Mouse (Mus musculus) heart, embryonic 15.5 days (tissue): ENCODE results near the gene Galnt13. TPM values are rescaled to one million over a fixed set of nuclear protein-coding genes. Genes with fewer than 3 reads are reported as not detected.
"Not testable (repeated sequence)": the region's sequence is repeated elsewhere in the genome, so short reads cannot be mapped to it uniquely, and the experiment has no call there.

Experiments
- ATAC-seq: fragments of 200-750 bp; cut with Nextera tagmentation; replicated peaks from 2 replicates; pipeline ENCODE4 v1.8.0; 2017; ENCODE audit warnings: low read depth, moderate TSS enrichment; ENCODE audit not compliant: insufficient number of reproducible peaks, insufficient read depth, low FRiP score
- H3K27ac ChIP-seq: fragments of 300-500 bp; sonication (generic); 2 replicates; pipeline ENCODE4 v1.5.1; 2015; ENCODE audit warnings: mild to moderate bottlenecking, inconsistent platforms
- H3K27me3 ChIP-seq: fragments of 300-500 bp; sonication (generic); 2 replicates; pipeline ENCODE4 v1.6.1; 2015; ENCODE audit warnings: inconsistent platforms
- H3K36me3 ChIP-seq: fragments of 300-500 bp; sonication (generic); 2 replicates; pipeline ENCODE4 v1.6.1; 2015; ENCODE audit warnings: mild to moderate bottlenecking, inconsistent platforms
- H3K4me1 ChIP-seq: fragments of 300-500 bp; sonication (generic); replicated peaks from 2 replicates; pipeline ENCODE4 v1.6.1; 2015; ENCODE audit warnings: inconsistent platforms
- H3K4me2 ChIP-seq: fragments of 300-500 bp; sonication (generic); 2 replicates; pipeline ENCODE4 v1.6.1; 2015; ENCODE audit warnings: inconsistent platforms, mild to moderate bottlenecking, moderate library complexity
- H3K4me3 ChIP-seq: fragments of 300-500 bp; sonication (generic); 2 replicates; pipeline ENCODE4 v1.5.1; 2015; ENCODE audit warnings: mild to moderate bottlenecking, inconsistent platforms
- H3K9ac ChIP-seq: fragments of 300-500 bp; sonication (generic); 2 replicates; pipeline ENCODE4 v1.6.1; 2015; ENCODE audit warnings: mild to moderate bottlenecking, inconsistent platforms
- H3K9me3 ChIP-seq: fragments of 300-500 bp; sonication (generic); replicated peaks from 2 replicates; pipeline ENCODE4 v1.6.1; 2016; ENCODE audit warnings: inconsistent platforms
- WGBS: fragments of 180-500 bp; shearing (Covaris S2); methylation state at CpG from one replicate; pipeline ENCODE4 v1.1.7; 2015; ENCODE audit warnings: mixed read lengths; 5-methylcytosine and 5-hydroxymethylcytosine counted together
- polyA plus RNA-seq: library from polyadenylated mRNA; unstranded; fragments of >200 nt; fragmentation: Nextera tagmentation; extraction: Ambion mirVana; gene quantifications from 2 replicates; pipeline ENCODE4 v1.2.1, GENCODE M21; 2015

Galnt13 gene
- polyA plus RNA-seq, 1 experiment from 2014 or later, result not detected

GRCm38 (mm10) chr2:54567186-54567585 lies 131.1 kb downstream of the Galnt13 start:
- Histone ChIP-seq H3K36me3 (no peaks in the 10 kb centered on the region), H3K4me2 (no peak overlapping the region), H3K9ac (no peak overlapping the region), H3K4me1 (no peaks in the 10 kb centered on the region), H3K9me3 (no peaks in the 10 kb centered on the region), H3K27ac (no peak overlapping the region), H3K4me3 (no peak overlapping the region), H3K27me3 (no peaks in the 10 kb centered on the region)
- 63% methylated on average over 2 of the region's 2 CpGs for WGBS
- ATAC-seq, result no peak

- Histone ChIP-seq H3K4me2 (no peak overlapping the region), H3K9ac (no peak overlapping the region), H3K4me3 (no peak overlapping the region), H3K4me1 (no peaks in the 10 kb centered on the region), H3K27ac (no peak overlapping the region), H3K36me3 (no peaks in the 10 kb centered on the region), H3K9me3 (no peaks in the 10 kb centered on the region), H3K27me3 (no peaks in the 10 kb centered on the region)
- WGBS, result 74% methylated on average over 9 of the region's 9 CpGs
- ATAC-seq, result no peak
Measured at GRCm38 (mm10) chr2:54567632-54568031, 131.5 kb downstream of the Galnt13 start.

GRCm38 (mm10) chr2:54713817-54714216 lies 277.7 kb downstream of the Galnt13 start:
- not testable (repeated sequence) for H3K36me3 ChIP-seq, H3K4me2 ChIP-seq, H3K9me3 ChIP-seq, H3K27me3 ChIP-seq, H3K4me1 ChIP-seq, H3K27ac ChIP-seq, H3K9ac ChIP-seq, H3K4me3 ChIP-seq
- 0 out of 2 replicates have a peak, but pooled peaks have one; percentile 18 for ATAC-seq
- WGBS, result no CpG with 5 or more reads among the region's 5 CpGs

GRCm38 (mm10) chr2:54751232-54751631 lies 315.1 kb downstream of the Galnt13 start:
- Histone ChIP-seq H3K9me3 (no peaks in the 10 kb centered on the region), H3K4me2 (no peak overlapping the region), H3K27ac (no peak overlapping the region), H3K27me3 (no peaks in the 10 kb centered on the region), H3K4me3 (no peak overlapping the region), H3K4me1 (no peaks in the 10 kb centered on the region), H3K36me3 (no peaks in the 10 kb centered on the region), H3K9ac (no peak overlapping the region)
- 63% methylated on average over 2 of the region's 2 CpGs for WGBS
- no peak for ATAC-seq

- H3K4me1 ChIP-seq, result no peaks in the 10 kb centered on the region
- no peak overlapping the region for H3K4me3 ChIP-seq
- ATAC-seq, result no peak
- H3K27ac ChIP-seq, result no peak overlapping the region
- no peak overlapping the region for H3K9ac ChIP-seq
- no peaks in the 10 kb centered on the region for H3K36me3 ChIP-seq
- no peaks in the 10 kb centered on the region for H3K27me3 ChIP-seq
- no peak overlapping the region for H3K4me2 ChIP-seq
- H3K9me3 ChIP-seq, result no peaks in the 10 kb centered on the region
- 27% methylated on average over 4 of the region's 4 CpGs for WGBS
Measured at GRCm38 (mm10) chr2:54759781-54760180, 323.7 kb downstream of the Galnt13 start.

DNA sequence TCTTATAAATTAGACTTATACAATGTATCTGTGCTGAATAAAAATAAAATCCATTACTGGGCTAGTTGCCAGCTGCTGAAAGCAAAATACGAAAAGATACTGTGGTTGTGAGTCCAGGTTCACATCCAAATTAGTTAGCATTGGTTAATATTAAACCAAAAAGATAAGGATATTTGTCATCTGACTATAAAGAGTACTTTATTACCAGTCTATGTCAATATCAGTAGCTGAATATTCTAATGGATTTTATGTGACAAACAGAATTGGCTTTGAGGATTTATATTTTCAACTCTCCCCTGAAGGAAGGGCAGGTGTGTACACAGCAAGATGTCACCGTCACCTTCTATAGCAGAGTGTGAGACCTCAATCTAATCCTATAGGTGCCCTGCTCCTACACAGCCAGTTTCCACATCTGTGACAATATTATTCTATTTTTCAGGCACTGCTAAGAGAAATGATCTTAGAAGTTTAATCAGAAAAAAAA lies 342.7 kb downstream of the Galnt13 start:
- H3K4me1 ChIP-seq, result no peaks in the 10 kb centered on the region
- no peaks in the 10 kb centered on the region for H3K9me3 ChIP-seq
- no peak overlapping the region for H3K27ac ChIP-seq
- H3K9ac ChIP-seq, result no peak overlapping the region
- H3K4me2 ChIP-seq, result no peak overlapping the region
- WGBS, result 74% methylated on average over 2 of the region's 2 CpGs
- no peaks in the 10 kb centered on the region for H3K36me3 ChIP-seq
- ATAC-seq, result no peak
- no peak overlapping the region for H3K4me3 ChIP-seq
- no peaks in the 10 kb centered on the region for H3K27me3 ChIP-seq

GRCm38 (mm10) chr2:54813670-54814256 lies 377.6 kb downstream of the Galnt13 start:
- WGBS, result 79% methylated on average over 2 of the region's 2 CpGs
- no peak overlapping the region for H3K4me3 ChIP-seq
- no peaks in the 10 kb centered on the region for H3K4me1 ChIP-seq
- no peak overlapping the region for H3K4me2 ChIP-seq
- no peaks in the 10 kb centered on the region for H3K9me3 ChIP-seq
- H3K27me3 ChIP-seq, result no peaks in the 10 kb centered on the region
- H3K36me3 ChIP-seq, result no peaks in the 10 kb centered on the region
- H3K9ac ChIP-seq, result no peak overlapping the region
- no peak for ATAC-seq
- no peak overlapping the region for H3K27ac ChIP-seq

GRCm38 (mm10) chr2:54841245-54841644 lies 405.1 kb downstream of the Galnt13 start:
- Histone ChIP-seq H3K4me1 (no peaks in the 10 kb centered on the region), H3K4me2 (no peak overlapping the region), H3K4me3 (no peak overlapping the region), H3K9ac (no peak overlapping the region), H3K27ac (no peak overlapping the region), H3K9me3 (no peaks in the 10 kb centered on the region), H3K36me3 (no peaks in the 10 kb centered on the region), H3K27me3 (no peaks in the 10 kb centered on the region)
- ATAC-seq, result no peak
- 37% methylated on average over 1 of the region's 1 CpGs for WGBS

DNA sequence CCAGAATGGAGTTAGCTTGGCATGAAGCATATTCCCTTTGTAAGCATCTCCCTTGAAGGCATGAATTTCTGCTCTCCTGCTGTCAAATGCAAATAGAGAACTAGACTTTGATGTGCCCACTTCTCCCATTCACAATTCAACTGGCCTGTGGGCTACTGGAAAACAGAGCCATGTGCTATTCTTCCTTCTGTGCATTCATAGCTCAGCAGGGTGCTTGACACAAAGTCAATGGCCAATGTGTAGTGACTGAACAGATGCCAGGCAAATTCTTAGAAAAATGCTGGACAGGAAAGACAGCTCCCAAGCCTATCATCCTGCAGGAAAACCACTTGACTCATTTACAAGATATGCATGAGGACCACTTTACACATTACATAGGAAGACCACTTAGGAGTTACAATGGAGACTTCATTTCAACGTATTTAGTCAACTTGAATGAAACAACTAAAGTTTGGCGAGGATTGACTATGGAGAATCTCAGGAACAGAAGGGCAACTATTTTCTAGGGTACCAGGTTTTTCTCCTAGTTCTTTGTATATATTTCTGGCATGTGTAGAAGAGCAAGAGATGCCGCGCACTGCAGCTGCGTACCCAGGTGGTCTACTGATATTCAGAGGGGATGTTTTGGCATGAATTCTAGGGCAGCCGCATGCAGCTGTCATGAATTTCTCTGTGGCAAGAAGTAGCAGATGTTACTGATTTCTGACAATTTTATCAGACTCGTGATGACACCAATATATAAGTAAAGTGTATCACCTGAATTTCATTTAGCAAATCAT lies 470.4 kb downstream of the Galnt13 start:
- 77% methylated on average over 7 of the region's 7 CpGs for WGBS
- no peaks in the 10 kb centered on the region for H3K36me3 ChIP-seq
- no peak overlapping the region for H3K27ac ChIP-seq
- no peaks in the 10 kb centered on the region for H3K27me3 ChIP-seq
- ATAC-seq, result no peak
- no peaks in the 10 kb centered on the region for H3K4me1 ChIP-seq
- H3K4me3 ChIP-seq, result no peak overlapping the region
- H3K9ac ChIP-seq, result no peak overlapping the region
- H3K4me2 ChIP-seq, result no peak overlapping the region
- H3K9me3 ChIP-seq, result no peaks in the 10 kb centered on the region

DNA sequence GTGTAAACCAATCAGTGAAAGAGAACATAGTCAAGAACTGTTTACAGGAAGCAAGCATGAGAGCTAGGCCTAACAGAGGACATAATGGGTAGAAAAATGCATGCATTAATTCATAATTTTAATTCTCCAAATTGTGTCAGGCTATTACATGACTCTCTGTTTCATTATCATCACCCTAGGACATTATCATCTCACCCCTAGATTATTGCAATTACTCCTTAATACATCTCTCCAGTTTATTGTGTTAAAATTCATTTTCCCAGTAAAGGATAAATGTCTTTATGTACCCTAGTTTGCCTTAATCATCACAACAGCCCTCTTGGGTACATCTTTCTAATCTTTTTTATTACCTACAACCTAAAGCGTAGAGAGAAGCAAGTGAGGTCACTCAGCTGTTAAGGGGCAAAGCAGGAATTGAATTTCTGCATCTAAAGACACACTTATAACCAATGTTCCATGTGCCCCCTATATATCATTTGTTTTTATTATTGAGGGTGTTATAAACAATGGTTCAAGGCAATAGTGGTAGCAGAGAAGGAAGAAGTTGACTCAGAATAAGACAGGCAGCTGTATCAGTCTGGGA lies 479.1 kb downstream of the Galnt13 start:
- H3K4me1 ChIP-seq, result no peaks in the 10 kb centered on the region
- H3K9ac ChIP-seq, result no peak overlapping the region
- H3K9me3 ChIP-seq, result no peaks in the 10 kb centered on the region
- ATAC-seq, result no peak
- WGBS, result 73% methylated on average over 1 of the region's 1 CpGs
- H3K27ac ChIP-seq, result no peak overlapping the region
- H3K27me3 ChIP-seq, result no peaks in the 10 kb centered on the region
- no peak overlapping the region for H3K4me2 ChIP-seq
- H3K4me3 ChIP-seq, result no peak overlapping the region
- H3K36me3 ChIP-seq, result no peaks in the 10 kb centered on the region

DNA sequence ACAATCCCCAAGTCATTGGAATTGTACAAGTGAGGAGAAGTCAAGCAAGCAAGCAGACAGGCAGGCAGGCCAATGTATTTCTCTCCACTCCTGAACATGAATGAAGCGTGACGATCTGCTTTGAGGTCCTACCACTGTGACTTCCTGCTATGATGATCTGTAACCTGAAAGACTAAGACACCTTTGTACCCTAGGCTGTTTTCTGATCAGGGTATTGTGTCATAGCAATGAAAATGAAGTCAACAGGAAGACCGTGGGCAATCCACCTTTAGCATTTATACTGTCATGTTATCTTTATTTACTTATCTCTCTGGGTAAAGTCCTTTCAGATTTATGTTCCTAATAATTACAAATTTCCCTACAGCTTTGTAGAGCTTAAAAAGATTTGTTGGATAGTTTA lies 500.3 kb downstream of the Galnt13 start:
- Histone ChIP-seq H3K9ac (no peak overlapping the region), H3K4me2 (no peak overlapping the region), H3K4me3 (no peak overlapping the region), H3K4me1 (no peaks in the 10 kb centered on the region), H3K36me3 (no peaks in the 10 kb centered on the region), H3K27ac (no peak overlapping the region), H3K27me3 (no peaks in the 10 kb centered on the region), H3K9me3 (no peaks in the 10 kb centered on the region)
- 80% methylated on average over 3 of the region's 3 CpGs for WGBS
- no peak for ATAC-seq
